ENCODE assay signal across 15 mouse cellular contexts in genomic region chr6:8658431-8658830, GRCm38 (mm10).
"Had no signal": no experiment of that assay in that cellular context is flagged by ENCODE, and none has a peak within 500 bp of the region (broad histone marks: within the 10 kb centered on the region; RNA-seq: fewer than 3 reads in every experiment).

No protein-coding gene starts in this region.

- H3K27me3 ChIP-seq: limb, embryonic 13.5 days; liver, embryonic 12.5 days; liver, embryonic 15.5 days; midbrain, embryonic 13.5 days had no signal

- H3K4me1 ChIP-seq: liver, embryonic 12.5 days had no signal

- H3K4me2 ChIP-seq: limb, embryonic 13.5 days; liver, embryonic 12.5 days; liver, embryonic 15.5 days had no signal

- H3K9me3 ChIP-seq: limb, embryonic 10.5 days; limb, embryonic 13.5 days; liver, embryonic 12.5 days; liver, embryonic 15.5 days; midbrain, embryonic 13.5 days had no signal

- DNase-seq: kidney, adult 2 months; kidney, postnatal 10 days; layer of hippocampus, adult 9-11 months; liver; lung, adult 2 months; thymus, adult 18-20 months; thymus, postnatal 36 days had no signal

- ATAC-seq: liver, embryonic 12.5 days; lung, postnatal 0 days had no signal

- H3K27ac ChIP-seq: layer of hippocampus, adult 2 months; limb, embryonic 13.5 days; liver, embryonic 12.5 days; liver, embryonic 15.5 days; macrophage; midbrain, embryonic 13.5 days had no signal

- H3K36me3 ChIP-seq: limb, embryonic 10.5 days; liver, embryonic 12.5 days; liver, embryonic 15.5 days; midbrain, embryonic 13.5 days had no signal

- H3K9ac ChIP-seq: limb, embryonic 13.5 days; liver, embryonic 12.5 days; liver, embryonic 15.5 days; midbrain, embryonic 13.5 days had no signal

- H3K4me3 ChIP-seq: layer of hippocampus, adult 2 months; limb, embryonic 10.5 days; limb, embryonic 13.5 days; liver, embryonic 12.5 days; liver, embryonic 15.5 days; midbrain, embryonic 13.5 days had no signal
